Mouse (Mus musculus) erythroblast, embryonic 14.5 days (primary cell): ENCODE measurements around the gene Tut7.

ENCODE experiments used
- GATA1 ChIP-seq: IDR thresholded peaks from 2 replicates; pipeline ENCODE4 v1.6.1; 2012; ENCODE audit warnings: low read length, inconsistent platforms, mixed read lengths
- TAL1 ChIP-seq: IDR thresholded peaks from 3 replicates; pipeline ENCODE4 v1.6.1; 2012; ENCODE audit warnings: low read length, inconsistent platforms, mixed read lengths

GRCm38 (mm10) chr13:59872446-59872845 is 49.5 kb upstream of the Tut7 start:
- TF ChIP-seq GATA1 (no peak), TAL1 (no peak)
